Mouse (Mus musculus) liver, postnatal 0 days (tissue): ENCODE results near the gene Znhit6. TPM values are rescaled to one million over a fixed set of nuclear protein-coding genes. Genes with fewer than 3 reads are reported as not detected.
A peak's percentile ranks its signal among the peaks of the same experiment; 100 is the strongest.

Experiments
- ATAC-seq: fragments of 200-750 bp; cut with Nextera tagmentation; 2 replicates; pipeline ENCODE4 v1.8.0; 2017; ENCODE audit warnings: mild to moderate bottlenecking, moderate library complexity
- DNase-seq: peaks from one replicate; pipeline ENCODE4 v3.0.0-alpha.2; 2016
- H3K27ac ChIP-seq: fragments of 300-500 bp; sonication (generic); 2 replicates; pipeline ENCODE4 v1.5.1; 2014; ENCODE audit warnings: antibody characterized with exemption, moderate library complexity, mild to moderate bottlenecking, low read depth
- H3K27me3 ChIP-seq: fragments of 300-500 bp; sonication (generic); 2 replicates; pipeline ENCODE4 v1.6.1; 2014; ENCODE audit warnings: low read length, control low read depth, mixed read lengths; ENCODE audit not compliant: insufficient read depth
- H3K36me3 ChIP-seq: fragments of 300-500 bp; sonication (generic); replicated peaks from 2 replicates; pipeline ENCODE4 v1.6.1; 2014; ENCODE audit warnings: mild to moderate bottlenecking, control low read depth, low read length, moderate library complexity, mixed read lengths; ENCODE audit not compliant: insufficient read depth
- H3K4me1 ChIP-seq: fragments of 300-500 bp; sonication (generic); 2 replicates; pipeline ENCODE4 v1.6.1; 2014; ENCODE audit warnings: antibody characterized with exemption, mild to moderate bottlenecking, control low read depth; ENCODE audit not compliant: insufficient read depth
- H3K4me2 ChIP-seq: fragments of 300-500 bp; sonication (generic); 2 replicates; pipeline ENCODE4 v1.6.1; 2014; ENCODE audit warnings: low read depth, mild to moderate bottlenecking, low read length, moderate library complexity, mixed read lengths
- H3K4me3 ChIP-seq: fragments of 300-500 bp; sonication (generic); 2 replicates; pipeline ENCODE4 v1.5.1; 2014; ENCODE audit warnings: low read depth, low read length
- H3K9ac ChIP-seq: fragments of 300-500 bp; sonication (generic); replicated peaks from 2 replicates; pipeline ENCODE4 v1.6.1; 2014; ENCODE audit warnings: mild to moderate bottlenecking, moderate library complexity
- H3K9me3 ChIP-seq: fragments of 300-500 bp; sonication (generic); 2 replicates; pipeline ENCODE4 v1.6.1; 2016; ENCODE audit warnings: mild to moderate bottlenecking, control low read depth, low read length, mixed read lengths
- CTCF ChIP-seq: sonication (generic); IDR thresholded peaks from 2 replicates; pipeline ENCODE4 v1.5.1; 2016; ENCODE audit warnings: antibody characterized with exemption, low read depth
- EP300 ChIP-seq: IDR thresholded peaks from 2 replicates; pipeline ENCODE4 v1.6.1; 2016; ENCODE audit warnings: antibody characterized with exemption, low read depth, mild to moderate bottlenecking
- WGBS: fragments of 180-500 bp; shearing (Covaris S2); extraction: QIAGEN DNeasy Blood & Tissue Kit; methylation state at CpG from one replicate; pipeline ENCODE4 v1.1.7; 2014; ENCODE audit not compliant: insufficient replicate concordance; 5-methylcytosine and 5-hydroxymethylcytosine counted together
- polyA plus RNA-seq: library from polyadenylated mRNA; unstranded; fragments of >200 nt; fragmentation: Nextera tagmentation; extraction: Ambion mirVana; gene quantifications from 2 replicates; pipeline ENCODE4 v1.2.1, GENCODE M21; 2015

Znhit6 gene
- polyA plus RNA-seq, 1 experiment from 2014 or later = 11.3 TPM

DNA sequence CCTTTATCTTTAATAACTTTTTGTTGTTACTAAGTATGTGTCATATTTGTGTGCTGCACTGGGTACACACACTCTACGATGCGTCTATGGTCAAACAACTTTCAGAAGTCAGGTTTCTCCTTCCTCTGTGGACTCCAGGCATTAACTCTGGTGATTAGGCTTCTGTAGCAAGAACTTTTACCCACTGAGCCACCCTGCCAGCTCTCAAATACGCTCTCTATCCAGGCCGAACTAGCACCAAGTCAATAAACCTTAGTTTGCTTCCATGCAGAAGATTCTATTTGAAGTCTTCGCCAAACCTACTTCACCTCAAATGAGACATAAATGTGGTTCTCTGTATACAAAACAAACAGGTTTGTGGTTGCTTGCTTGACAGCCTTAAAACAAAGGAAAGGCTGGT lies 16.3 kb upstream of the Znhit6 start:
- Histone ChIP-seq H3K9ac (no peak overlapping the region), H3K4me2 (no peak overlapping the region), H3K9me3 (no peaks in the 10 kb centered on the region), H3K27me3 (no peaks in the 10 kb centered on the region), H3K4me1 (no peaks in the 10 kb centered on the region), H3K36me3 (no peaks in the 10 kb centered on the region), H3K27ac (peak overlapping the region; percentile 79), H3K4me3 (no peak overlapping the region)
- TF ChIP-seq EP300 (no peak), CTCF (no peak)
- 77% methylated on average over 5 of the region's 5 CpGs for WGBS
- ATAC-seq (peak; percentile 68), DNase-seq (no peak)

DNA sequence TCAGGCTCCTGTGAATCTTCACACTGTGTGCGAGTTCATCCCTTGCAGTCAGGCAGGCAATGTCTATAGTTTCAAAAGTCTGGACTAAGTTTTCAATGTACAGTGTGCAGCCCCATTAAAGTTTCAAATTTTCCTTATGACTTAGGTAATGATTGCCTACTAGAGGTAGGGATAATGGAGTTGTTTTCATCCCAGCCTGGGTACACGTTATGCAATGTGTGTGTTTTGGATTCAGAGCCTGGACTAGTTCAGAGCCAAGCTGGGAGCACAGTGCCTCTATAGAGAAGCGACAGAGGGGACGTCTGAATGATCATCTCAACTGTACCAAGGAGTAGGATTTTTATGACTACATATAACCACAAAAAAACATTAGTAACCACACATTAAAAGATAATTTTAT lies 15.9 kb upstream of the Znhit6 start:
- DNase-seq = peak; percentile 19
- Histone ChIP-seq H3K36me3 (no peaks in the 10 kb centered on the region), H3K27me3 (no peaks in the 10 kb centered on the region), H3K9ac (no peak overlapping the region), H3K27ac (peak overlapping the region; percentile 79), H3K4me2 (no peak overlapping the region), H3K4me3 (no peak overlapping the region), H3K4me1 (no peaks in the 10 kb centered on the region), H3K9me3 (no peaks in the 10 kb centered on the region)
- ATAC-seq = peak; percentile 96
- 53% methylated on average over 4 of the region's 4 CpGs for WGBS
- TF ChIP-seq EP300 (no peak), CTCF (no peak)

DNA sequence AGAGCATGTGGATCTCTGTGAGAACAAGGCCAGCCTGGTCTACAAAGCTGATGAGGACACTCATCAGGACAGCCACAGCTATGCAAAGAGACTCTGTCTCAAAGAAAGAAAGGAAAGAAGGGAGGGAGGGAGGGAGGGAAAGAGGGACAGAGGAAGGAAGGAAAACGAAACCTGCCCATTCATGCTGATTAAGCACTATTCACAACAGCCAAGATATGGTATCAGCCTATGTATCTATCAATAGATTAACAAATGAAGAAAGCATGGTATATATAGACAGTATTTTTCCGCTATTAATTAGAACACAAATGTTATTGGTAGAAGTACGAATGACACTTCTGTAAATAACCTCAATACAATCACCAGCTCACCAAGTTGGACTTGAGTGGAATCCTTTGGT lies 1.5 kb upstream of the Znhit6 start:
- Histone ChIP-seq H3K4me1 (peaks cover 12% of the 10 kb centered on the region), H3K4me2 (no peak overlapping the region), H3K27ac (no peak overlapping the region), H3K36me3 (peaks cover 7% of the 10 kb centered on the region), H3K9me3 (no peaks in the 10 kb centered on the region), H3K9ac (no peak overlapping the region), H3K27me3 (no peaks in the 10 kb centered on the region), H3K4me3 (no peak overlapping the region)
- no peak for ATAC-seq
- DNase-seq = no peak
- TF ChIP-seq EP300 (no peak), CTCF (no peak)
- 80% methylated on average over 3 of the region's 3 CpGs for WGBS

DNA sequence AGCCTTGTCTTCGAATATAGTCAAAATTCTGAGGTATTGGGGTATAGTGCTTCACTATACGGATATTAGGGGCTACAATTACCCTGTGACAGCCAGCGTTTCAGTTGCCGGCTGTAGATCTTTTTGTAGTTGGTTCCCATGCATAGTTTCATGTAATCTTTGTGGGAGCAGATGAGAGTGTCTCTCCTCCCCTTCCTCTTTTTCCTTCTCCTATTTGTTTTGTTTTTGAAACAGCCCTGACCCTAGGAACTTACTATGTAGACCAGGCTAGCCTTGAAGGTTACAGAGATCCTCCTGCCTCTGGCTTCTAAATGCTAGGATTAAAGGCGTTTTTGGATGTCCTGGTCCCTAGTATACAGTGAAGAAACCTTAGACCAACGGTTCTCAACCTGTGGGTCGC lies 665 bp upstream of the Znhit6 start:
- Histone ChIP-seq H3K9ac (no peak overlapping the region), H3K4me2 (no peak overlapping the region), H3K27ac (no peak overlapping the region), H3K4me1 (peaks cover 12% of the 10 kb centered on the region), H3K4me3 (no peak overlapping the region), H3K27me3 (no peaks in the 10 kb centered on the region), H3K9me3 (no peaks in the 10 kb centered on the region), H3K36me3 (peaks cover 7% of the 10 kb centered on the region)
- no peak for TF ChIP-seq CTCF
- WGBS = 71% methylated on average over 7 of the region's 7 CpGs
- ATAC-seq (no peak), DNase-seq (no peak)

DNA sequence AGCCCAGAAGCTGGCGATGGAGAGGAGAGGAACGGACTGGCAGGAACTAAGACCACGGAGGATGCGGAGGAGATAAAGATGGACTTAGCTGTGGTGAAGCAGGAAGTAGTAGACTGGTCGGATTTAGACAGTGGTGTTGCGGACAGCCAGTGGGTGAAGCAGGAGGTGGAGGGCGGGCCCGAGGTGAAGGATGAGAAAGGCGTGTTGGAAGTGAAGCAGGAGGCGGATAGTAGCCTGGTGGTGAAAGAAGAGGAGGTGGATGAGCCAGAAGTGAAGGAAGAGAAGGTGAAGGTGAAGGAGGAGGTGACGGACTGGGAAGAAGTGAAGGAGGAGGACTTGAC lies 447 bp downstream of the Znhit6 start:
- no peaks in the 10 kb centered on the region for H3K27me3 ChIP-seq
- peak overlapping the region; percentile 5; the same call in 1 of the 2 replicates for H3K27ac ChIP-seq
- TF ChIP-seq CTCF = 0 out of 2 replicates have a peak, but pooled peaks have one; percentile 0
- TF ChIP-seq EP300 = no peak
- under 1% methylated on average over 11 of the region's 11 CpGs for WGBS
- peak overlapping the region; percentile 65 for H3K9ac ChIP-seq
- H3K4me2 ChIP-seq = peak overlapping the region; percentile 91
- no peak for DNase-seq
- ATAC-seq = peak; percentile 70
- H3K4me3 ChIP-seq = peak overlapping the region; percentile 62
- no peaks in the 10 kb centered on the region for H3K9me3 ChIP-seq
- peaks cover 9% of the 10 kb centered on the region for H3K36me3 ChIP-seq
- peaks cover 12% of the 10 kb centered on the region for H3K4me1 ChIP-seq

DNA sequence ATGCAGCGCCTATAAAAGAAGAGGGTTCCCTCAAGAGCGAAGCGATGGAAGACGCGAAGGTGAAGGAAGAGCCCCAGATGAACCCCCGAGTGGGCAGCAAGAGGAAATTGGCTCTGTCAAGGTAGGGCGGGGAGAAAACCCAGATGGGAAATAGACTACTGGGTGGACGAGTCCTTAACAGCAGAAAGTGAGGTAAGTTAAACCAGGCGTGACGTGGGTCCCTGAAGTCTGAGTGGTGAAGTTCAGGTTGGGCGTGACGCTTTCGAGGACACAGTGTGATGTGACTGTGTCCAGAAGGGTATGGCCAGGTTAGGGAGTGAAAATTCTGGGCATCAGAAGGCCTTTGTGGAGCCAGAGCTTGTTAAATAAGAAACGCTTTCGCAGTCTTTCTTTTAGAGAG lies 871 bp downstream of the Znhit6 start:
- ATAC-seq (no peak), DNase-seq (peak; percentile 18)
- no peaks in the 10 kb centered on the region for H3K27me3 ChIP-seq
- H3K9ac ChIP-seq = peak overlapping the region; percentile 65
- TF ChIP-seq EP300 (no peak), CTCF (no peak)
- peaks cover 12% of the 10 kb centered on the region for H3K4me1 ChIP-seq
- H3K4me2 ChIP-seq = peak overlapping the region; percentile 91
- WGBS = 28% methylated on average over 15 of the region's 15 CpGs
- H3K27ac ChIP-seq = 0 out of 2 replicates have a peak overlapping the region, but pooled peaks have one; percentile 5
- H3K36me3 ChIP-seq = peaks cover 11% of the 10 kb centered on the region
- peak overlapping the region; percentile 62 for H3K4me3 ChIP-seq
- H3K9me3 ChIP-seq = no peaks in the 10 kb centered on the region

DNA sequence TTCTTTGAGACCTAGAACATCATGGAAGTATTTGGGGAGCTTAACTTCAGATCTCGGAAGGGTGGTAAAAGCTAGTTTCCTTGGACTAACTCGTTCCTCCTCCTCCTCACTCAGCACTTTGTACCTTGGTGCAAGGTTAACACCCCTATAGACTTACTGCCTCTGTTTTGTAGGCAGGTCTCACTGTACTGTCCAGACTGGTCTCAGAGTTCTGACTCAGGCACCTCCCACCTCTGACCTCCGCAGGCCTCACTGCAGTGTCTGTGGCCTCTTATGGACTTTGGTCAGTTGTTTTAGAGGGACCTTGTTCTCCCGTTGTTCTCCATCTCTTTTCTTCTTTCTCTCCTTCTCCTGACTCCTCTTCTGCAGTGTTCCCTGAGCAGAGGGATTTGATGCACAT lies 7.0 kb downstream of the Znhit6 start:
- H3K9me3 ChIP-seq = no peaks in the 10 kb centered on the region
- DNase-seq (no peak), ATAC-seq (no peak)
- H3K9ac ChIP-seq = no peak overlapping the region
- peaks cover 24% of the 10 kb centered on the region for H3K36me3 ChIP-seq
- no peak overlapping the region for H3K4me2 ChIP-seq
- 63% methylated on average over 4 of the region's 4 CpGs for WGBS
- H3K27ac ChIP-seq = no peak overlapping the region
- TF ChIP-seq EP300 = no peak
- TF ChIP-seq CTCF = no peak
- no peak overlapping the region for H3K4me3 ChIP-seq
- H3K4me1 ChIP-seq = no peaks in the 10 kb centered on the region
- no peaks in the 10 kb centered on the region for H3K27me3 ChIP-seq
